ENCODE assay signal across 8 mouse cellular contexts in genomic region chr11:106659598-106660295, GRCm38 (mm10). TPM values are rescaled to one million over a fixed set of nuclear protein-coding genes. Genes with fewer than 3 reads are reported as not detected.
A peak's percentile ranks its signal among the peaks of the same experiment; 100 is the strongest.
DNase-seq lines count a peak whose midpoint lies in the region; ATAC-seq and TF ChIP-seq lines count a peak whose summit lies in the region.

No protein-coding gene starts in this region.

- no peak for ATAC-seq in embryonic facial prominence, embryonic 14.5 days (ENCODE audit: low read depth)
- peak; percentile 43 for ATAC-seq in heart, postnatal 0 days (ENCODE audit: insufficient read depth, low read depth)
- no peak for ATAC-seq in midbrain, postnatal 0 days (ENCODE audit: low FRiP score)

- peaks cover 35% of the 10 kb centered on the region for H3K4me1 ChIP-seq in embryonic facial prominence, embryonic 14.5 days (ENCODE audit: control insufficient read depth, insufficient read depth, low read length)
- H3K4me1 ChIP-seq in heart, postnatal 0 days (ENCODE audit: control insufficient read depth, insufficient read depth) = peaks cover 22% of the 10 kb centered on the region
- no peaks in the 10 kb centered on the region for H3K4me1 ChIP-seq in midbrain, postnatal 0 days (ENCODE audit: insufficient read depth, low read length)

- H3K27ac ChIP-seq in left cerebral cortex, adult 2 months = peak overlapping the region; percentile 82
- peak overlapping the region; percentile 89 for H3K27ac ChIP-seq in embryonic facial prominence, embryonic 14.5 days (replicated peaks; ENCODE audit: low read depth, low read length)
- peak overlapping the region; percentile 94 for H3K27ac ChIP-seq in heart, postnatal 0 days (ENCODE audit: low read depth)
- no peak overlapping the region for H3K27ac ChIP-seq in midbrain, postnatal 0 days (ENCODE audit: low read depth, low read length)

- no peak for TF ChIP-seq CTCF in left cerebral cortex, adult 2 months (IDR thresholded peaks at IDR 0.05)
- no peak for TF ChIP-seq CTCF in heart, postnatal 0 days (IDR thresholded peaks at IDR 0.05; ENCODE audit: low read depth)
- no peak for TF ChIP-seq CTCF in midbrain, postnatal 0 days (IDR thresholded peaks at IDR 0.05)

- intact Hi-C loops in left cerebral cortex, adult 2 months (cut with DNase I) = no loop called here

- no peak overlapping the region for H3K4me3 ChIP-seq in left cerebral cortex, adult 2 months
- H3K4me3 ChIP-seq in embryonic facial prominence, embryonic 14.5 days (ENCODE audit: low read depth, low read length) = no peak overlapping the region
- no peak overlapping the region for H3K4me3 ChIP-seq in heart, postnatal 0 days (ENCODE audit: low read depth, low read length)
- no peak overlapping the region for H3K4me3 ChIP-seq in midbrain, postnatal 0 days (ENCODE audit: low read depth, low read length)

- H3K36me3 ChIP-seq in embryonic facial prominence, embryonic 14.5 days (ENCODE audit: control insufficient read depth, insufficient read depth, low read length) = no peaks in the 10 kb centered on the region
- peaks cover 6% of the 10 kb centered on the region for H3K36me3 ChIP-seq in heart, postnatal 0 days (replicated peaks; ENCODE audit: control insufficient read depth, insufficient read depth, low read length)
- no peaks in the 10 kb centered on the region for H3K36me3 ChIP-seq in midbrain, postnatal 0 days (ENCODE audit: insufficient read depth, low read length)

- H3K9ac ChIP-seq in embryonic facial prominence, embryonic 14.5 days (ENCODE audit: low read depth, low read length) = peak overlapping the region; percentile 19; the same call in 1 of the 2 replicates
- H3K9ac ChIP-seq in heart, postnatal 0 days (replicated peaks; ENCODE audit: low read depth, low read length) = no peak overlapping the region
- H3K9ac ChIP-seq in midbrain, postnatal 0 days (replicated peaks; ENCODE audit: low read length, poor library complexity, severe bottlenecking) = no peak overlapping the region

- no peaks in the 10 kb centered on the region for H3K27me3 ChIP-seq in embryonic facial prominence, embryonic 14.5 days (replicated peaks; ENCODE audit: control insufficient read depth, insufficient read depth, low read length)
- H3K27me3 ChIP-seq in heart, postnatal 0 days (ENCODE audit: control insufficient read depth, insufficient read depth, low read length) = no peaks in the 10 kb centered on the region
- no peaks in the 10 kb centered on the region for H3K27me3 ChIP-seq in midbrain, postnatal 0 days (ENCODE audit: insufficient read depth, low read length)

- 38% methylated on average over 15 of the region's 15 CpGs for WGBS in embryonic facial prominence, embryonic 14.5 days
- WGBS in heart, postnatal 0 days = 41% methylated on average over 15 of the region's 15 CpGs
- 54% methylated on average over 15 of the region's 15 CpGs for WGBS in midbrain, postnatal 0 days

- no peak for DNase-seq in left cerebral cortex, adult 2 months (ENCODE audit: extremely low spot score in 1 of 2, low spot score in 2 of 2)
- no peak for DNase-seq in left cerebral cortex, adult 11 months (ENCODE audit: low spot score)
- peak; percentile 72 for DNase-seq in embryonic facial prominence, embryonic 14.5 days (ENCODE audit: low spot score)
- peak; percentile 86 for DNase-seq in heart, postnatal 0 days (ENCODE audit: low spot score)
- peak; percentile 58 to 85 for DNase-seq in kidney, postnatal 36 days
- peak; percentile 18 for DNase-seq in midbrain, postnatal 0 days (ENCODE audit: low spot score)
- no peak for DNase-seq in frontal cortex, postnatal 36 days (ENCODE audit: low spot score in 2 of 2)
- no peak for DNase-seq in left cerebral cortex, adult 8-10 months (ENCODE audit: low spot score in 2 of 2)

- H3K4me2 ChIP-seq in embryonic facial prominence, embryonic 14.5 days (ENCODE audit: low read depth, low read length) = no peak overlapping the region; the same call in 1 of the 2 replicates
- no peak overlapping the region for H3K4me2 ChIP-seq in heart, postnatal 0 days (ENCODE audit: low read depth, low read length)
- H3K4me2 ChIP-seq in midbrain, postnatal 0 days (ENCODE audit: low read depth, low read length, poor library complexity, severe bottlenecking) = no peak overlapping the region

- no peaks in the 10 kb centered on the region for H3K9me3 ChIP-seq in embryonic facial prominence, embryonic 14.5 days (ENCODE audit: control insufficient read depth, low read length)
- no peaks in the 10 kb centered on the region for H3K9me3 ChIP-seq in heart, postnatal 0 days (replicated peaks; ENCODE audit: control insufficient read depth, low read length)
- H3K9me3 ChIP-seq in midbrain, postnatal 0 days (ENCODE audit: low read length) = no peaks in the 10 kb centered on the region

- peak; percentile 94 for TF ChIP-seq EP300 in heart, postnatal 0 days (IDR thresholded peaks at IDR 0.05; ENCODE audit: low read depth)

RNA-seq across cellular contexts. Expression of gene Tex2, which starts 46.5 kb away (rescaled TPM):
- total RNA-seq in left cerebral cortex, adult 2 months (2021) = 100 to 1,000 TPM; 114 to 118 TPM
- 11.0 and 12.0 TPM in 2 replicates for polyA plus RNA-seq in embryonic facial prominence, embryonic 14.5 days (2014; fragmentation: Nextera tagmentation; extraction: Ambion mirVana)
- 23.7 and 37.4 TPM in 2 replicates for total RNA-seq in heart, postnatal 0 days (2014; rRNA removed; ENCODE audit: low replicate concordance)
- polyA plus RNA-seq in heart, postnatal 0 days (2015; fragmentation: Nextera tagmentation; extraction: Ambion mirVana) = 14.0 and 14.5 TPM in 2 replicates
- 69.5 and 73.3 TPM in 2 replicates for total RNA-seq in midbrain, postnatal 0 days (2014; rRNA removed)
- polyA plus RNA-seq in midbrain, postnatal 0 days (2015; fragmentation: Nextera tagmentation; extraction: Ambion mirVana) = 33.1 and 36.3 TPM in 2 replicates
- total RNA-seq in left cerebral cortex, adult 8-10 months (2022) = 100 to 1,000 TPM; 112 to 137 (median 119) TPM

Comparison
In these comparisons a context has a peak if more than half of its experiments do, and no peak if none do; other contexts are left out.
1. DNase-seq: peak in embryonic facial prominence, embryonic 14.5 days (single experiment), heart, postnatal 0 days (single experiment), kidney, postnatal 36 days (2 of 2) and midbrain, postnatal 0 days (single experiment); none in left cerebral cortex, adult 2 months (0 of 2), left cerebral cortex, adult 11 months (single experiment), frontal cortex, postnatal 36 days (0 of 2) and left cerebral cortex, adult 8-10 months (0 of 2).